Mouse (Mus musculus) hindbrain, embryonic 16.5 days (tissue): ENCODE measurements at regions not wholly inside any gene's neighbourhood (a gene's known extent, or its start where the extent isn't known, plus 50 kb on each side); places are given as distances from the start of the nearest gene placed in this dataset.
A peak's percentile ranks its signal among the peaks of the same experiment; 100 is the strongest.

Experiments used
- ATAC-seq: fragments of 200-750 bp; cut with Nextera tagmentation; 2 replicates; pipeline ENCODE4 v1.8.0; 2017; ENCODE audit warnings: moderate TSS enrichment, moderate library complexity
- H3K27ac ChIP-seq: fragments of 300-500 bp; sonication (generic); 2 replicates; pipeline ENCODE4 v1.5.1; 2014; ENCODE audit warnings: low read depth, mild to moderate bottlenecking, control low read depth, low read length, moderate library complexity
- H3K27me3 ChIP-seq: fragments of 300-500 bp; sonication (generic); replicated peaks from 2 replicates; pipeline ENCODE4 v1.6.1; 2014; ENCODE audit warnings: low read length; ENCODE audit not compliant: control insufficient read depth, insufficient read depth
- H3K36me3 ChIP-seq: fragments of 300-500 bp; sonication (generic); 2 replicates; pipeline ENCODE4 v1.6.1; 2014; ENCODE audit warnings: mild to moderate bottlenecking, low read length, moderate library complexity, mixed read lengths; ENCODE audit not compliant: control insufficient read depth, insufficient read depth
- H3K4me1 ChIP-seq: fragments of 300-500 bp; sonication (generic); 2 replicates; pipeline ENCODE4 v1.6.1; 2014; ENCODE audit warnings: low read depth, low read length; ENCODE audit not compliant: control insufficient read depth, insufficient read depth
- H3K4me2 ChIP-seq: fragments of 300-500 bp; sonication (generic); 2 replicates; pipeline ENCODE4 v1.6.1; 2014; ENCODE audit warnings: mild to moderate bottlenecking, low read length, control low read depth, moderate library complexity
- H3K4me3 ChIP-seq: fragments of 300-500 bp; sonication (generic); 2 replicates; pipeline ENCODE4 v1.5.1; 2014; ENCODE audit warnings: mild to moderate bottlenecking, low read length, control low read depth, moderate library complexity
- H3K9ac ChIP-seq: fragments of 300-500 bp; sonication (generic); 2 replicates; pipeline ENCODE4 v1.6.1; 2014; ENCODE audit warnings: low read depth, mild to moderate bottlenecking, control low read depth, low read length, moderate library complexity
- H3K9me3 ChIP-seq: fragments of 300-500 bp; sonication (generic); 2 replicates; pipeline ENCODE4 v1.6.1; 2014; ENCODE audit warnings: mild to moderate bottlenecking, low read length, moderate library complexity; ENCODE audit not compliant: control insufficient read depth
- WGBS: fragments of 180-500 bp; shearing (Covaris S2); extraction: QIAGEN DNeasy Blood & Tissue Kit; methylation state at CpG from one replicate; pipeline ENCODE4 v1.1.7; 2014; 5-methylcytosine and 5-hydroxymethylcytosine counted together

GRCm38 (mm10) chr4:26171177-26171576 is 175.5 kb downstream of the Manea start:
- ATAC-seq = 0 out of 2 replicates have a peak, but pooled peaks have one; percentile 20
- no peaks in the 10 kb centered on the region for H3K27me3 ChIP-seq
- H3K9ac ChIP-seq = no peak overlapping the region
- no peak overlapping the region for H3K4me3 ChIP-seq
- H3K36me3 ChIP-seq = no peaks in the 10 kb centered on the region
- no peak overlapping the region for H3K27ac ChIP-seq
- WGBS = 63% methylated on average over 1 of the region's 1 CpGs
- no peak overlapping the region for H3K4me2 ChIP-seq
- H3K4me1 ChIP-seq = no peaks in the 10 kb centered on the region
- no peaks in the 10 kb centered on the region for H3K9me3 ChIP-seq

- Histone ChIP-seq H3K9me3 (no peaks in the 10 kb centered on the region), H3K4me3 (no peak overlapping the region), H3K27me3 (no peaks in the 10 kb centered on the region), H3K9ac (no peak overlapping the region), H3K4me2 (no peak overlapping the region), H3K4me1 (no peaks in the 10 kb centered on the region), H3K27ac (no peak overlapping the region), H3K36me3 (no peaks in the 10 kb centered on the region)
- no peak for ATAC-seq
Measured at GRCm38 (mm10) chr4:26156198-26156597, 190.5 kb downstream of the Manea start.
